Mouse (Mus musculus): ENCODE data around the gene Hoxa3.

The Hoxa3 gene

DNA sequence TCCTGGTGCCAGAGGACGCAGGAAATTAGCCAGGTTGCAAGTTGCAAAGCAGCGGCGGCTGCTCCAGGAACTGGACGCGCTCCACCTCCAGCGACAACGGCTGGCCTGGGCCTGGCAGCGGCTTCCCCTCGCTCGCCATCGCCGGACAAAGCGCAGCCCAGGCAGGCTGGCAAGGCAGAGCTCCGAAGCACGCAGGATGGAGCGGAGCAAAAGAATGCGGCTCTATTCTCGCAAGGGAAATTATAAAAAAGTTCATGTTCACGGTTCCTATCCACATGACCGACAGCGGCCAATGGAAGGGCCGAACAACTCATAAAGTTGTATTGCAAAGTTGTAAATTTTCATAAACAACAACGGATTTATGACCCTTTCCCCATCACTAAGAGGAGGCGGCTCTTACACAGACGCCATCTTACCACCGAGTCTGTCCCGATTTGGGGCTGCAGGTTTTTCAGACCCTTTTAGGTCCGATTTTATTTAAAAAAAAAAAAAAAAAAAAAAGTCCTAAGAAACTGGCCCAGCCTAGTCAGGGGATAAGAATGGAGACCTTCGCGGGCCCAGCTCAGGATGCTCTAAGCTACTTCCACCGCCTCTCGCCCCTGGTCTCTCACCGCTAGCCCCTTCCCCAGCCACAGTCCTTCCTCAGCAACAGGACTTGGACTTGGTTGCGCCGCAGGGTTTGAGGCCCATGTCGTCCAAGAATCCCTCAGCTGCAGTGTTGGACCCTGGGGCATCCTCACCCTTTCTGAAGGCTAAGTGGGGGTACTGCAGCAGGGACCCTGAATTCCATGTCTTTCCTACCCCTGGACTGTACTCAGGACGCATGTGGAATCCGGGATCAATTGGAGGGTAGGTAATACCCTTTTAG, at the start of gene Hoxa3, which contains the start of gene Gm28308:
Gene Hoxa3, minus strand, starts transcription at position 218 of the 868 bp plus-strand sequence.
Gene Gm28308, minus strand, starts transcription at position 221 of the 868 bp plus-strand sequence.
- no peak for DNase-seq (ENCODE audit: low spot score in 2 of 2)

DNA sequence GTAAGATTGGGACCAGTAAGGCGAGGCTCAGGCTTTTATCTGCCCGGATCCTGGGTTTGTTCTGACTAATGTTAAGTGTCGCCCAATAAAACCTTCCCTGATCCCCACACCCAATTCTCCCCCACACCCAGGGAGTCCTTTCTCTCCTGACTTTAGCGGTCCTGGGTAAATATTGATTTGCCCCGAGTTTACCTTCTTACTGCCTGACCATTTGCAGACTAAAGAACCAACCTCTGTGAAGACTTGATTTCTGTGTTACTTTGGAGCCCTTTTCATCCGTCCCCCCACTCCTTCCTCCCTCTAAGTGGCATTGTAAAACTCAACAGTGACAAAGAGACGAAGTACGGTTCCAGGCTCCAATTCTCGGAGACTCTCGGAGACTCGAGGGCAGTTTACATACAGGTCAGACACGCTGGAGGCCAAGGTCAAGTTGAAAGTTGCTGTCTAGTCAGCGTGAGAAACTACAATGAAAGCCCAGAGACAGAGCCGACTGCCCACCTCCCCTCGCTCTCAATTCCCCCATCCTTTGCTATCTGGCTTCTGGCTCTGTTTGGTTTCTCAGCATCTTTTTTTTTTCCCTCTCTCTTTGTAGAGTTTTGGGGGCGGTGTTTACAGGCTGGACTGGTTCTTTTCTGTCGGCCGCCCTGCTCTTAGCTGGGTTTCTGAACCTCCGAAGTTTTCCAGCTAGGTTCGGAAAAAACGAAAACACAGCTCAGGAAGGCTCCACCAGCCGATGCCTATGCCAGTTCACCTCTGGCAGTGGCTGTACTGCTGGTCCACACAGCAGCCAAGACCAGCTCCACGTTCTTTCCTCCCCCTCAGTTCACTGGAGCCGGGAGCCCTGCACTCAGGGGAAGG, 49.6 kb upstream of the Hoxa3 start:
- no peak for DNase-seq (ENCODE audit: low spot score in 2 of 2)

DNA sequence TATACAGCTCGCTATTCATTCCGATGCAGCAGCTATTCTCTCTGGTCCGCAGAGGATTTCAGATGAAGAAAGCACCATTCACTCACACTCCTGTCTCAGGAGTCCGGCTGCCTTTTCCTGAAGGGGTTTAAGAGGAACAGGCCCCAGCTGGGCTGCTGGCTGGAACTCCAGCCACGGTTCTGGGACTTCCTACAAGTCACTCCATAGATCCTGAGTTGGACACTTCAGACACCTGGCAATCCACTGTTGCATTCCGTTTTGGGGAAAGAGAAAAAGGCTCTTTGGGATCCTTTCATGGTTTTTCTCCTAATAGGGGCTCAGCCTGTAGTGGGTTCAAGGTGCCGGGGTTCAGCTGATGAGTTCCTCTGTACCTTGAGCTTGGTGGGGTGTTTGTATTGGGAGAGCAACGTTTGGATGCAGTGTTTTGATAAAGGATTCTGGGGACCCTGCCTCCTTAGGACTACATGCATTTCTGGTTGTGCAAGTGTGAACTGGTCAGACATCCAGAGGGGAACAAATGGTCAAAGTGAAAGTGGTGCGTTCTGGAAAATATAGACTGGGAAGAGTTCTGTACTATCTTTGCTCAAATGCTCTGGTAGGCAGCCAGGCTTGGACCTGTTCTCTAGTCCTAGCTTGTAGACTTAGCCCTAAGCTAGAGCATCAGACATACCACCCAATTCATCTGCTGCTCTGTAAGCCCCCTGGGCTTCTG, 48.8 kb upstream of the Hoxa3 start:
- no peak for DNase-seq (ENCODE audit: low spot score in 2 of 2)

DNA sequence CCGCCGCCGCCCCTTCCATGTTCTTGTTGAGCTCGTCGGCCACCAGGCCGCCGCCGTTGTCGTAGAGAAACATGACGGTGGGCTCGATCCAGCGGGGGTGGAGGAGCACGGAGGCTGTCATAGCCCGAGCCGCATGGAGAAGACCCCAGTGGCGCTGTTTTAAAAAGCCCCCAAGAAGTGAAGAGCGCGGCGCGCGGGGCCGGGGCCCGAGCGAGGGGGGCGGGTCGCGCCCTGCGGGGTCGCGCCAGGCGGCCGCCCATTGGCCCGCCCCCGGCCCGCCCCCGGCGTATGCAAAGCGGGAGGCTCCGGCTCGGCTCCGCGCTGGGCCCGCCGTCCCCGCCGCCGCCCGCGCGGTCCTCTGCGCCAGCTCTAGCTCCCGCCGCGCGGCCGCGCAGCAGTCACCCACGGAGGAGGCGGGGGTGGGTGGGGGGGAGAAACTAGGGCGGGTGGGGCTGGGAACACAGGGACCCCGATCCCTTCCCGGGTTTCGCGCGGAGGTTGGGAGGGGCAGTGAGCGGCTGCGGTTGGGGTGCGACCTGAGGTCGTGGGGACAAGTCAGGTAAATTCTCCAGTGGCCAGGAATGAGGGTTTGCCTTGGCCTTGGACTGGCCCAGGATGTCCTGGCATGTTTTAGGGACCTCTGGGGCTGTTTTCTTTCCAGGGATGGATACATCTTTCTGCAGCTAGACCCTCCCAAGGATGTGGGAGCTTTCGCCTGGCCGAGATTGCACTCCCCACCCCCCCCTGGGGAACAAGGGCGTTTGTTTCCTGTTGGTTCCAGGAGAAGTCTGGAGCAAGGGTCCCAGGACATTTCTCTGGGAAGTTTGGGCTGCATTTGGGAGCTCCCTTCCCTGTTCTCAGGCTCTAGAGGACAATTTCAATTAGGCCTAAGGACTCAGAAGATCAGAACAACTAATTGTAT, 47.8 kb upstream of the Hoxa3 start, which contains the start of gene Hoxa13:
Gene Hoxa13, minus strand, starts transcription at position 227 of the 922 bp plus-strand sequence.
- no peak for DNase-seq (ENCODE audit: low spot score in 2 of 2)

DNA sequence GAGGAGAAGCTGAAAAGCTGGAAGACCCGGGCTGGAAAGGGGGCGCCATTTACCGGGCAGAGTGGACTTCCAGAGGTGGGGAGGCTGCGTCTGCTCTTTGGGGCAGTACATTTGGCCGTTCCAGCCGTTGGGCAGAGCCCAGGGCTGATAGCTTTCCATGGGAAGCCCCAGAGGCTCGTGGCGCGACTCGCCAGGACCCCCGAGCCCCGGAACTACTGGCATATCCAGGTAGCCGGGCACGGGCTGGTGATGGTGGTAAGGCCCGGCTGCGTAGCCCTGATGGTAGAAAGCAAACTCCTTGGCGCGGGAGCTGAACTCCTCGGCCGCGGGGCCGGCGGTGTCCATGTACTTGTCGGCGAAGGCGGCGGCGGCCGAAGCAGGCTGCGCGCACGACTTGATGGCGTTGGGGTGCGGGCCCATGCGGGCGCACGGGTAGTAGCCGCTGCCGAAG, 46.7 kb upstream of the Hoxa3 start:
- DNase-seq (ENCODE audit: low spot score in 2 of 2) = no peak

DNA sequence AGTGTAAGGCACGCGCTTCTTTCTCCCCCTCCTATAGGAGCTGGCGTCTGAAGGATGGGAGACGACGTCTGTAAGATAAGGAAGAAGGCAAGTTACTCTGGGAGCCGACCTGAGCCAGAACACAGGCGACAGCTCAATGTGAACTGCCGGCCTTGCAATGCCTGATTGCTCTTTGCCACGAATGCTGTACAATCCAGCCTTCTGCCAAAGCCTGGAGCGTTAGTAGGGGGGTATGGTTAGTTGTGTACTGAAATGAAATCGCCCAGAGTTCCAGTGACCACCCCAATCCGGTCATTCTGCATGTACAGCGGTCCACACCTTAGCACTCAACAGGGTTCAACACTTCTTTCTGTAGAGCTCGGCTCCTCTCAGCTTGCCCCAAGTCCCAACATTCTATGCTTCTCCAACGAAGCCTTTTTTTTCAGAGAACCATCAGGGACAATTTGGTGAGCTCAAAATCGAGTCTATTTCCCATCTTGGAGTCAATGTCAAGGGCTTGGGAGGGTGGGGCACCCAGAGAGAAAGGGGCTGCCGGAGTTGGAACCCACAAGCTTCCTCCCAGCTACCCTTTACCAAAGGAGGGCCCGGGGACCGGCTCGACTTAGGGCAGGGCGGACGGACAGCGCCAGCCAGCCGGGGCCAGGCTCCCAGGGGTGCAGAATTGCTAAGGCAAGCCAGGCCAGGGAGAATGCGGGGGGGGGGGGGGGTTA, 46.1 kb upstream of the Hoxa3 start:
- no peak for DNase-seq (ENCODE audit: low spot score in 2 of 2)

DNA sequence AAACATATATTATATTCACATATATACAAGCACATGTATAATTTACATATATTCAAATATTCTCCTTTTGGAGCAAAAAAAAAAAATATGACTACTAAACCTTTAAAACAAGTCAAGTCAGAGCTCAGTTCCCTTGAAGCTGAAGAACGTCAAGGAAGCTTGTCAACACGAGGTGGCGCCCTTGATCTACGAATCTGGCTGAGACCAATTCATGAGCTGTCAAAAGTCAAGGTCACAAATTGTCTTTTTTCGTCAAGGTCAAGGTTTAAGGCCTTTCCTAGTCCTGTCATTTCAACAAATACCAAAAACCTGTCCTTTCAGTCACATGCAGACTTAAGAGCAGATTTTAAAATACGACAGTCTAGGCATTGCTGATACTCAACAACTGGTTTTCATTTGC, 43.8 kb upstream of the Hoxa3 start:
- DNase-seq (ENCODE audit: low spot score in 2 of 2) = peak in 1 of 2 experiments; percentile 69

DNA sequence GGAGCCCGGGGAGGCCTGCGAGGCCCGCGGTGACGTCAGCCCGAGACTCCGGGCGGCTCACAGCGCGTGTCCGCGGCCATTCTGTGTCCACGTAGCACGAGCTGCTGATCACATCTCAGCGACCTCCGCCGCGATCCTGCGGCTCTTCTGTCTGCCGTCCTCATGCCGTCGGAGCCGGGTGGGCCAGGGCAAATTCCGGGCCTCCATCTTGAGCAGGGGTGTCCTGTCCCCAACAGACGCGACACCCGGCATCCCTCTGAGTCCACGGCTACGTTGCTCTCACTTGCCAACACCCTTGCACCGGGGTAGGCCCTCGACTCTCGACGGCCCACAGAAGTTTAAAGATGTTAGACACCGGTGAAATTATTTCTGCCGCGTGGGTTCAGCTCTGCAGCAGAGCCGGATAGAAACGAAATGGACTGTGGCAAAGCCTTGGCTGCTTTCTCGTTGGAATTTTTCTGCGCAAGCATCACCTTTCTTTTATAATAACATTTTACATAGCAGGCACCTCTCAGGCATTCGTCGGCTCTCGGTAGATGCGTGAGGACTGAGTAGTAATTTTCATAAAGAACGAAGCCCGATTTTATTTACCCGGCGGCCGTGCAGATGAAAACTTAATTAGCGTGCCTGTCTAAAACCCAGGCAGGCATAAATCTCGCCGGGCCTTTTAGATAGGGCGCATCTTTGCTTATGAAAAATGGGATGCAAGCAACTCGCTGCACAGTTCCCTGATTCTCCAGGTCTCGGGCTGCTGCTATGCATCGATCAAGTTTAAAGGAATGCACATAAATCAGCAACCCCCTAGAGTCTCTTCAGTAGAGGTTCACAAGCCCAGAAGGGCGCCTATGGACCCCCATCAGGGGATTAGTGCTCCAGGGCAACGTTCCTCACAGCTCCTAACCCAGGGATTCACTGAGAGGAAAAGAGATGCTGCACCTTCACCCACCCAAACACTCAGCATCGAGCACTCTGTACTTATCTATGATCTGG, 40.7 kb upstream of the Hoxa3 start:
- DNase-seq (ENCODE audit: low spot score in 2 of 2) = no peak

DNA sequence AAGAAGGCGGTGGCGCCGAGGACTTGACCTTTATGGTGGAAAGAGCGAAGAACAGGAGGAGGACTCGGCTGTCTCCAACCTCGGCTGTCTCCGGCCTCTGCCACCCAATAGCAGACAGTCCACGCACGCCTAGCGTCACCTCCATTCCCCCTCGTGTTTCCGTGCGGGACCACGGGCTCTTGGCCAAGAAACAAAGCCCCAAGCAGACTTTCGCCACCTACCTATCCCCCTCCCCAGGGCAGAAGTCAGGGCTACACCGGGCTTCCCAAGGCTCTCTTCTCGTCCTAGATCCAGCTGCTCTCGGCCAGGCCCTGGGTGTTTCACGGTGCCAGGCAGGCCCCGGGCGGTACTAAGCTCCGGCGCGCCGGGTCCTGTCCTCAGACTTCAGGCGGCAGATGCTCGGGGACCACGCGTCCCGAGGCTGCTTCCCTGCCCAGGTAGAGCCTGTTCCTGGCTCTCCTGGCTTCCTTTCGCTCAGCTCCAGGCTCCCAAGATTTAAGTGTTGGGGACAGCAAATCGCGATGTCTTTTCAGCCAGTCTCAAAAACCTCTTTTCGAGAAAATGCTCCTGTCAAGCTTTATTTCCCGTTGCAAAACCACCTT, 39.7 kb upstream of the Hoxa3 start:
- no peak for DNase-seq (ENCODE audit: low spot score in 2 of 2)

DNA sequence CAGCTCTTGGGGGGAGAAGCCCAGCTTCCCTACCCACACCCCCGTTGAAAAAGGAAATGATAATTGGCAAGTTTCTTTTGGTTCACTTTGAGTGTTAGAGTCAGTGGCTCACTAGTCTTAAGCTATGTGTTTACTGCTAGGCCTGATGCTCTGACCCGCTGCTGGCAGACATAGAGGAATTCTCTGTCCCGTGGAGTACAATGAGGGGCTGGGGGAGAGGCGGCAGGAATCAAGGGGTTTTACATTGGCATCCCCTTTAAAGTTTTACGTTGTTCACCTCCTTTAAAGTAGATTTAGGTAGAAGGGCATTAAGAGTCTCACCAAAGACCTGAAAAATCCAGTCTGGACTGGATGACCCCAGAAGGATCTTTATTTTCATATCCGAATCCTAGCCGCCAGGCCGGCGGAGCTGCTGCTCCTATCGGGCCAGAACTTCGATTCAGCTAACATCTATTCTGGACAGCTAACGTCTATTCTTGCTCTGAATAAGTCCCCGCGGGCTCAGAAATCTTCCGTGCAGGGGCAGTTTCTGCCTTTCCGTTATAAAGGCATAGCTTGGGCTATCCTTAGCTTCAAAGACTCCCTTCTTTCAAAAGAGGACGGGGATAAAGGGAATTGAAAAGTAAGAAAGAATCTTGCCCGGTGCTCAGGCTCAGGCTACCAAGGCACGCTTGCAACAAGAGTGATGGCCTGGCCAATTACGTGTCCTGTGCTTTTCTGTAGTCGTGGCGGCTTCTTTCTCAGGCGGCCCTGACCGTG, 39.1 kb upstream of the Hoxa3 start:
- no peak for DNase-seq (ENCODE audit: low spot score in 2 of 2)

DNA sequence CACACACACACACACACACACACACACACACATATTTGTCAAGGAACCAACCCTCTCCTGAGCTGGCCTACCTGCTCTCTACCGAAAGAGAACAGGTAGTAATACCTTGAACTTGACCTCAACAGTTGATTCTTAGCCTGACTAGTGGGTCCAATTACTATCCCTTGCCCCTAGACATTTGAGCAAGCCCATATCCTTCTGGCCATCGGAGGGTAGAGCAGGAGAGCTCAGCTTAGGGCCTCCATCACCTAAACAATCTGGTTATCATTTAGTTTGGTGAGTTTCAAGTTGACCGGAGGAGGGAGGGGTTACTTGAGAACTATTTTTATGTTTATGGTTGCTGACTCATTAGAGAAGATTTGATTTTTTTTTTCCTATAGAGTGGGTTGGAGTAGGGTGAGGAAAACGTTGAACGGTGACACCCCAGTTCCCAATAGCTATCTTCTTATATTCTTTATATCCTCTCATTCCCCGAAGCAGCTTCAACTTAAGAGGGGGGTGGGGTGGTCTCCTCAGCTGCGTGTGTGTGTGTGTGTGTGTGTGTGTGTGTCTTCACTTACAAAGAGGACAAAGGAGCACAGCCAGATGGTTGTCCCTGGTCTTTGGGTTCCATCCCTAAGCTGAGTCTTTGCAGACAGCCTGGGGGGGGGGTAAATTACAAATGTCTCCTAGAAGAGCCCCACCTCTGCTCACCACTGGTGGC, 38.2 kb upstream of the Hoxa3 start:
- no peak for DNase-seq (ENCODE audit: low spot score in 2 of 2)

DNA sequence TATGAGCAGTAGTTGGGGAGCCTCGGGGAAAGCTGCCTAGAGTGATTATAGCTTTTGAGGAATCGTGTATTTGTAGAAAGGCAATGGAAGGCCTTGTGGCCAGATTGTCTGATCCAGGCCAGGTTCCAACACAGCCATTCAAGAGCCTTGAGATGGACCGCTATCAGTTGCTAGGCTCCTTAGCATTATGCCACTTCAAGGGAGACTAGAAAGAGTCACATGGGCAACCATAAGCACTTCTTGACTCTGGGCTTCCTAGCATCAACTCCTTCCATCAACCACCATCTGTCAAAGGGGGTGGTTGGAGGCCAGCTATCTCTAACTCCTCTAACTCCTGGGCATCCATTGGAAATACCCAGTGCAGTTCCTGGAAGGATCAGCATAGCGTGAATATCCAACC, 36.7 kb upstream of the Hoxa3 start:
- DNase-seq (ENCODE audit: low spot score in 2 of 2) = no peak

DNA sequence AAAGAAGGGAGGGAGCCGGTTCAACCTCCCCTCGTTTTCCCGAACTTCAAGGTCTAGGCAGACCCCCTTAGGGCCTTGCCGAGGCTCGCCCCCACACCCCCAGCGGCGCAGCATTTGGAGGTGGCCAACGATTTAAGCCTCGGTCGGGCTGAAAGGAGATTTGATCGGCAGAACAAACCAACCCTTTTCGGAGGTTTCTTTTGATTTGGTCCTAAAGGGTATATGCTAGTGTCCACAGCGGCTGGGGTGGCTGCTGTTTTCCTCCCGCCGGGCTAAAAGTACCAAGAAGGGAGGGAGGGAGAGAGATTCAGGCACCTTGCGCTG, 36.2 kb upstream of the Hoxa3 start:
- DNase-seq (ENCODE audit: low spot score in 2 of 2) = no peak

DNA sequence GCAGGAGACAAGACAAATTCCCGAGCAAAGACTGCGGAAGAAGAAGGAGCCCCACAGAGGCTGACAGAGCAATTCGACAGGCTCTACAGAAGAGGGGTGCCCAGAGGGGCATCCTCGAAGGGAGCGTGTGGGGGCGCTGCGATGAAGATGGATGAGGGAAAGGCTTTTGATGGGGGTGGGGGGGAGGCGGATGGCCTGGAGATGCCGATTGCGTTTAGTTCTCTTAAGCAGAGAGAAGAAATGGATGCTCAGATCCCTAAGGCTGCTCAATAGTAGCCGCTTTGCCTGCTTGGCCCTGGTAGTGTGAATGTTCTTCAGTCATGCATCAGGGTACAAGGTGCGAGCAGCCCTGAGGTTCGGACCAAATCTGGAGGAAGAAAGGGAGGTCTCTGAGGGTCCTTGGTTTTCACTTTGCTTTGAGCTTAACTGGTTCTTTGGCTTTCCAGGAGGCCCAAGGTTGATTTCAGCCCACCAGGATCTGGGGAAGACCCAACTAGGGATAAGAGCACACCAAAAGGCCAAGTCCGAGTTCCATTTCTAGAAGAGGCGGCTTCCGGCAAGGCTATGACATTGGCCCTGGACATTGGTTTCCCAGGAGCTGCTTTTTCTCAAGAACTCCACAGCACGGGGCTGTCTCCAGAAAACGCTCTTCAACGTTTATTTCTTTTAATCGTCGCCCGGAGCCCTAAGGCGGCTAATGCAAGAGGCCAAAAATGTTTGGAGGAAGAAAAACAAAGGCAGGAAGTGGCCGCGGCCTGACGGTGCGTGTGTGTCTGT, 35.7 kb upstream of the Hoxa3 start:
- no peak for DNase-seq (ENCODE audit: low spot score in 2 of 2)

DNA sequence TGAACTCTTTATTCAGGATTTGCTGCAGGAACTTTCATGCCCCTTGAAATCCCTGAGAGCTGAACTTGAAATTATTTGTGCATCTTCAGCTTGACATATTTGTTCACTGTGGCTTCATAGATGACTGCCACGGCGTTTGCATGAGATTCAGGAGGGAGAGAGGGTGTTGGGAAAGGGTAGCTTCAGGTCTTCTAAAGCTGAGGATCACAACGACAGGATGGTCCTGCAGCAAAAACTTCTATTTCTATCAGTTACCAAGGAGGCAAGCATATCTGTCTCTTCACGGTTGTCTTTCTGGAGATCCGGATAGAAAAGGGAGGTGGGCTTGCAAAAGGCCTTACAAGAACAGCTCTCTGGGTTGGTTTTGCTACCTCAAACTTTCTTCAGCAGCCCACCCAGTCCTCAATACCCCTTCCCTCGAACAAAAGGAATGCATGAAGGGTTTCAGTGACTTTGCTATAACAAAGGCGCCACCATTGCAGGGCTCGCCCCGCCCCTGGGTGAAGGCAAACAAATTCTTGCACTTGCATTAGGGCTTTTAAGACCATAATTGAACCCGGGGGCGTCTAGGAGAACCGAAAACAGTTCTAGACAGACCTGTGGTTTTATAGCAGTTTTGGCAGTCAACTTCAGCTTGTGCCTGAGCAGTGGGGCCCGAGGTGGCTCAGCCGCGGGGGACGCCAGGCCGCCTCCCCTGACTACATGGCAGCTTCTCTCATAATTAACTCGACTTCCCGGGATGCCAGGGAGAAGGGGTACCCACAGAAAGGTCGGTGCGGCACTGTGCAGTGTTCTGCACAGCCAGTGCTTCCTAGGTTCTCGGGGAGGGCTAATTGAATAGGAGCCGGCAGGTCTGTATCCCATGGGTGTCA, 34.9 kb upstream of the Hoxa3 start:
- no peak for DNase-seq (ENCODE audit: low spot score in 2 of 2)

DNA sequence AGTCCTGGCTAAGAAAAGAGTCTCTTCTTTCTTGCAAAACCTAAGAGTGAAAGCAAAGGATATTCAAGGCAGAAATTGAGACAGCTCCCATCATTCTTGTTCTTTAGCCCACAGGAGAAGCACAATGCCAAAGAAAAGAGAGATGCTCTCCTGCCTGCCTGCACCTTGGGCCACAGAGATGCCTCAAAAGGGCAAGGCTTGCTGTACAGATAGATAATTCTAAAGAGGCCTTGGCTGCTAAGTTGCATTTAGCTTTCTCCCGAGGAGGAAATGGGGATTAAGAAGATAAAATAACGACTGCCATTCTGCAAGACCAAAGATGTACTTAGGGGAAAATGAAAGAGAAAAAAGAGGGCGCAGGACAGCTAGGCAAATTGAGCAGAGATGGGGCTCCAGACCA, 33.8 kb upstream of the Hoxa3 start:
- no peak for DNase-seq (ENCODE audit: low spot score in 2 of 2)
